Mouse (Mus musculus) neural tube, postnatal 0 days (tissue): ENCODE data around the gene Man2b2. TPM values are rescaled to one million over a fixed set of nuclear protein-coding genes. Genes with fewer than 3 reads are reported as not detected.

Experiments
- polyA plus RNA-seq: library from polyadenylated mRNA; unstranded; fragments of >200 nt; fragmentation: Nextera tagmentation; extraction: Ambion mirVana; gene quantifications from 2 replicates; pipeline ENCODE4 v1.2.1, GENCODE M21; 2015

Gene Man2b2
- 18.6 and 20.0 TPM in 2 replicates for polyA plus RNA-seq

GRCm38 (mm10) chr5:36829913-36830879, at the start of gene Man2b2:
Gene Man2b2 (minus strand): TSS chr5:36830653.

GRCm38 (mm10) chr5:36868266-36869090, 38.0 kb upstream of the Man2b2 start, which contains the start of gene Ppp2r2c:
Gene Ppp2r2c (plus strand): TSS chr5:36868513.

GRCm38 (mm10) chr5:36796296-36797014, 34.0 kb downstream of the Man2b2 start, which contains the start of gene Mrfap1:
Gene Mrfap1 (minus strand): TSS chr5:36796772.

Other genes starting within 250 kb of the Man2b2 start
- gene Tbc1d14, start 237.4 kb downstream of the Man2b2 start, polyA plus RNA-seq = 36.7 and 43.2 TPM in 2 replicates
- 20.4 and 20.7 TPM in 2 replicates for gene D5Ertd579e, start 134.6 kb downstream of the Man2b2 start, polyA plus RNA-seq
- 33.1 and 34.2 TPM in 2 replicates for gene Bloc1s4, start 82.0 kb downstream of the Man2b2 start, polyA plus RNA-seq
- gene Mrfap1, start 33.9 kb downstream of the Man2b2 start, polyA plus RNA-seq = 427 and 473 TPM in 2 replicates
- 86.1 and 87.7 TPM in 2 replicates for gene Ppp2r2c, start 37.9 kb upstream of the Man2b2 start, polyA plus RNA-seq
- gene Wfs1, start 158.6 kb upstream of the Man2b2 start, polyA plus RNA-seq = 10.5 and 12.6 TPM in 2 replicates